ENCODE assay signal across 19 mouse cellular contexts in the genomic region with DNA sequence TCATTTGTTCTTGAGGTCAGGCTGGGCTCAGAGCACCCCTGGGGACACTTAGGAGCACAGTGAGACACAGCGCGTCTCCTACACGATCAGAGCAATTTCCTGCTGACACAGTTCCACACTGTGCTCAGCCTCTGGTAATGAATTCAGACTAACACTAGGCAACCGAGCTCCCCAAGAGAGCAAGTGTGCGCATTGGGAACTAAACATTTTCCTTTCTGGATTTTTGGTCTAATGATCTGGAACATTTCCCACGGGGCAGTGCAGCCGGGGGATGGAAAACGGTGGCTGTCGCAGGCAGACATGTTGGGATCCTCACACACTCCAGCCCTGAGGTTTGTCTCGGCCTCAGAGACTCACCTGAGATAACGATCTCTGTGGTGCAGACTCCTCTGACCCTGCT. TPM values are rescaled to one million over a fixed set of nuclear protein-coding genes. Genes with fewer than 3 reads are reported as not detected.
DNase-seq lines count a peak whose midpoint lies in the region; ATAC-seq and TF ChIP-seq lines count a peak whose summit lies in the region.
"Had no signal": no experiment of that assay in that cellular context is flagged by ENCODE, and none has a peak within 500 bp of the region (broad histone marks: within the 10 kb centered on the region; RNA-seq: fewer than 3 reads in every experiment).

No protein-coding gene starts in this region.

- H3K27me3 ChIP-seq in forebrain, postnatal 0 days (ENCODE audit: insufficient read depth, low read length), result no peaks in the 10 kb centered on the region
- H3K27me3 ChIP-seq in forebrain, embryonic 13.5 days, result no peaks in the 10 kb centered on the region
- H3K27me3 ChIP-seq in hindbrain, embryonic 16.5 days (replicated peaks; ENCODE audit: control insufficient read depth, insufficient read depth, low read length), result no peaks in the 10 kb centered on the region
- H3K27me3 ChIP-seq: embryonic facial prominence, embryonic 15.5 days had no signal

- no peaks in the 10 kb centered on the region for H3K9me3 ChIP-seq in forebrain, postnatal 0 days (ENCODE audit: low read length)
- peaks cover 4% of the 10 kb centered on the region; the same call in 1 of the 2 replicates for H3K9me3 ChIP-seq in forebrain, embryonic 13.5 days (replicated peaks)
- no peaks in the 10 kb centered on the region for H3K9me3 ChIP-seq in hindbrain, embryonic 16.5 days (ENCODE audit: control insufficient read depth, low read length)
- H3K9me3 ChIP-seq: embryonic facial prominence, embryonic 15.5 days had no signal

- TF ChIP-seq CTCF in forebrain, postnatal 0 days (IDR thresholded peaks at IDR 0.05; ENCODE audit: low read depth), result no peak

- DNase-seq in forebrain, postnatal 0 days, result no peak
- DNase-seq in left cerebral cortex, postnatal 14 days (ENCODE audit: low spot score in 2 of 2), result peak; percentile 16 to 49
- DNase-seq in left cerebral cortex, adult 18-20 months (ENCODE audit: low spot score in 2 of 2), result no peak
- peak; percentile 25 for DNase-seq in retina, postnatal 1 day
- DNase-seq in thymus, postnatal 36 days, result no peak
- DNase-seq: cerebellum, adult 11 months; heart, adult 2 months; kidney, postnatal 36 days; thymus, postnatal 4 days had no signal

- no peak overlapping the region for H3K27ac ChIP-seq in forebrain, postnatal 0 days (ENCODE audit: low read depth, low read length)
- no peak overlapping the region for H3K27ac ChIP-seq in forebrain, embryonic 13.5 days
- peak overlapping the region; percentile 49 for H3K27ac ChIP-seq in hindbrain, embryonic 16.5 days (ENCODE audit: low read depth, low read length)
- H3K27ac ChIP-seq: embryonic facial prominence, embryonic 15.5 days; heart, adult 2 months; left cerebral cortex, adult 2 months; limb, embryonic 12.5 days; liver, embryonic 14.5 days had no signal

- intact Hi-C loops in left cerebral cortex, postnatal 14 days (cut with DNase I), result no loop called here

- no peak overlapping the region for H3K4me3 ChIP-seq in forebrain, postnatal 0 days (ENCODE audit: low read depth, low read length)
- no peak overlapping the region for H3K4me3 ChIP-seq in forebrain, embryonic 13.5 days
- no peak overlapping the region for H3K4me3 ChIP-seq in hindbrain, embryonic 16.5 days (ENCODE audit: low read length)
- H3K4me3 ChIP-seq: embryonic facial prominence, embryonic 15.5 days; heart, adult 2 months; left cerebral cortex, adult 2 months; limb, embryonic 12.5 days; megakaryocyte, embryonic 14.5 days had no signal

- ATAC-seq in forebrain, postnatal 0 days, result peak; percentile 93
- ATAC-seq in forebrain, embryonic 13.5 days, result no peak; the same call in 1 of the 2 replicates
- peak; percentile 90 for ATAC-seq in hindbrain, embryonic 16.5 days
- ATAC-seq in megakaryocyte-erythroid progenitor cell, adult 5-6 weeks (replicated peaks; ENCODE audit: low FRiP score, low TSS enrichment, poor library complexity, severe bottlenecking), result no peak
- ATAC-seq: inflammation-experienced regulatory T-cells, adult 6 months; lung, postnatal 0 days had no signal

- H3K4me1 ChIP-seq in forebrain, postnatal 0 days (ENCODE audit: insufficient read depth), result no peaks in the 10 kb centered on the region; the same call in 1 of the 2 replicates
- H3K4me1 ChIP-seq in forebrain, embryonic 13.5 days, result 0 out of 2 replicates have a peak, but pooled peaks cover 6% of the 10 kb centered on the region
- peaks cover 3% of the 10 kb centered on the region; the same call in 1 of the 2 replicates for H3K4me1 ChIP-seq in hindbrain, embryonic 16.5 days (ENCODE audit: control insufficient read depth, insufficient read depth, low read depth, low read length)

- 49% methylated on average over 11 of the region's 11 CpGs for WGBS in forebrain, postnatal 0 days
- WGBS in forebrain, embryonic 13.5 days, result 66% methylated on average over 11 of the region's 11 CpGs
- 34% methylated on average over 11 of the region's 11 CpGs for WGBS in hindbrain, embryonic 16.5 days

- H3K4me2 ChIP-seq in forebrain, postnatal 0 days (ENCODE audit: low read depth), result no peak overlapping the region
- no peak overlapping the region for H3K4me2 ChIP-seq in forebrain, embryonic 13.5 days
- no peak overlapping the region for H3K4me2 ChIP-seq in hindbrain, embryonic 16.5 days (ENCODE audit: low read length)
- H3K4me2 ChIP-seq: embryonic facial prominence, embryonic 15.5 days; limb, embryonic 12.5 days had no signal

- H3K9ac ChIP-seq in forebrain, postnatal 0 days, result no peak overlapping the region
- H3K9ac ChIP-seq in forebrain, embryonic 13.5 days, result no peak overlapping the region
- H3K9ac ChIP-seq in hindbrain, embryonic 16.5 days (ENCODE audit: low read depth, low read length), result no peak overlapping the region
- H3K9ac ChIP-seq: embryonic facial prominence, embryonic 15.5 days; limb, embryonic 12.5 days; liver, embryonic 14.5 days had no signal

- H3K36me3 ChIP-seq in forebrain, postnatal 0 days (ENCODE audit: insufficient read depth), result no peaks in the 10 kb centered on the region
- H3K36me3 ChIP-seq in forebrain, embryonic 13.5 days (ENCODE audit: poor library complexity, severe bottlenecking), result no peaks in the 10 kb centered on the region
- no peaks in the 10 kb centered on the region for H3K36me3 ChIP-seq in hindbrain, embryonic 16.5 days (ENCODE audit: control insufficient read depth, insufficient read depth, low read length)
- H3K36me3 ChIP-seq: embryonic facial prominence, embryonic 15.5 days; limb, embryonic 12.5 days had no signal

RNA-seq across cellular contexts. Expression of gene Echdc3, which starts 25.4 kb away (rescaled TPM):
- total RNA-seq in forebrain, postnatal 0 days (2014; rRNA removed), result 1.5 TPM in 2 replicates
- 0.96 and 1.5 TPM in 2 replicates for polyA plus RNA-seq in forebrain, postnatal 0 days (2015; fragmentation: Nextera tagmentation; extraction: Ambion mirVana)
- polyA plus RNA-seq in forebrain, embryonic 13.5 days (2015; fragmentation: Nextera tagmentation; extraction: Ambion mirVana), result 1.2 and 1.6 TPM in 2 replicates
- under 1 TPM; 0.37 to 0.70 TPM for total RNA-seq in left cerebral cortex, postnatal 14 days (2021)
- total RNA-seq in left cerebral cortex, adult 18-20 months (2021), result 1 to 10 TPM in 1 of 2 experiments, under 1 TPM in 1; 0.77 to 1.1 TPM
- 1.9 TPM in 2 replicates for polyA plus RNA-seq in hindbrain, embryonic 16.5 days (2015; fragmentation: Nextera tagmentation; extraction: Ambion mirVana)
- total RNA-seq in megakaryocyte-erythroid progenitor cell, adult 5-6 weeks (2014; fragmentation: Nextera tagmentation), result 1.9 TPM in 1 of 2 replicates, not detected in the other
- 0.15 TPM in 1 of 2 replicates, not detected in the other for total RNA-seq in megakaryocyte-erythroid progenitor cell, adult 5-6 weeks (2017)
- polyA plus RNA-seq: inflammation-experienced regulatory T-cells, adult 6 months had no signal

RNA-seq across cellular contexts. Expression of gene Proser2, which starts 57.4 kb away (rescaled TPM):
- total RNA-seq in forebrain, postnatal 0 days (2014; rRNA removed), result 2.8 and 3.2 TPM in 2 replicates
- 4.6 and 5.1 TPM in 2 replicates for polyA plus RNA-seq in forebrain, postnatal 0 days (2015; fragmentation: Nextera tagmentation; extraction: Ambion mirVana)
- polyA plus RNA-seq in forebrain, embryonic 13.5 days (2015; fragmentation: Nextera tagmentation; extraction: Ambion mirVana), result 1.9 and 2.4 TPM in 2 replicates
- total RNA-seq in left cerebral cortex, postnatal 14 days (2021), result 1 to 10 TPM; 3.1 to 4.5 TPM
- total RNA-seq in left cerebral cortex, adult 18-20 months (2021), result 1 to 10 TPM; 2.4 to 3.3 TPM
- 10.5 and 10.6 TPM in 2 replicates for polyA plus RNA-seq in hindbrain, embryonic 16.5 days (2015; fragmentation: Nextera tagmentation; extraction: Ambion mirVana)
- not detected in 2 replicates for total RNA-seq in megakaryocyte-erythroid progenitor cell, adult 5-6 weeks (2014; fragmentation: Nextera tagmentation)
- not detected in 2 replicates for total RNA-seq in megakaryocyte-erythroid progenitor cell, adult 5-6 weeks (2017)

Comparison
In these comparisons a context has a peak if more than half of its experiments do, and no peak if none do; other contexts are left out.
1. ATAC-seq: peak in forebrain, postnatal 0 days (single experiment) and hindbrain, embryonic 16.5 days (single experiment); none in forebrain, embryonic 13.5 days (single experiment) and megakaryocyte-erythroid progenitor cell, adult 5-6 weeks (single experiment).
2. DNase-seq: peak in left cerebral cortex, postnatal 14 days (2 of 2) and retina, postnatal 1 day (single experiment); none in forebrain, postnatal 0 days (single experiment), left cerebral cortex, adult 18-20 months (0 of 2) and thymus, postnatal 36 days (0 of 2).